Mouse (Mus musculus) embryo, embryonic 9.5 days (tissue): ENCODE results near the gene Sh3glb2.
A peak's percentile ranks its signal among the peaks of the same experiment; 100 is the strongest.

Experiments
- DNase-seq: peaks from one replicate; pipeline ENCODE4 v3.0.0-alpha.2; 2017; ENCODE audit errors: extremely low spot score

Sh3glb2 gene

DNA sequence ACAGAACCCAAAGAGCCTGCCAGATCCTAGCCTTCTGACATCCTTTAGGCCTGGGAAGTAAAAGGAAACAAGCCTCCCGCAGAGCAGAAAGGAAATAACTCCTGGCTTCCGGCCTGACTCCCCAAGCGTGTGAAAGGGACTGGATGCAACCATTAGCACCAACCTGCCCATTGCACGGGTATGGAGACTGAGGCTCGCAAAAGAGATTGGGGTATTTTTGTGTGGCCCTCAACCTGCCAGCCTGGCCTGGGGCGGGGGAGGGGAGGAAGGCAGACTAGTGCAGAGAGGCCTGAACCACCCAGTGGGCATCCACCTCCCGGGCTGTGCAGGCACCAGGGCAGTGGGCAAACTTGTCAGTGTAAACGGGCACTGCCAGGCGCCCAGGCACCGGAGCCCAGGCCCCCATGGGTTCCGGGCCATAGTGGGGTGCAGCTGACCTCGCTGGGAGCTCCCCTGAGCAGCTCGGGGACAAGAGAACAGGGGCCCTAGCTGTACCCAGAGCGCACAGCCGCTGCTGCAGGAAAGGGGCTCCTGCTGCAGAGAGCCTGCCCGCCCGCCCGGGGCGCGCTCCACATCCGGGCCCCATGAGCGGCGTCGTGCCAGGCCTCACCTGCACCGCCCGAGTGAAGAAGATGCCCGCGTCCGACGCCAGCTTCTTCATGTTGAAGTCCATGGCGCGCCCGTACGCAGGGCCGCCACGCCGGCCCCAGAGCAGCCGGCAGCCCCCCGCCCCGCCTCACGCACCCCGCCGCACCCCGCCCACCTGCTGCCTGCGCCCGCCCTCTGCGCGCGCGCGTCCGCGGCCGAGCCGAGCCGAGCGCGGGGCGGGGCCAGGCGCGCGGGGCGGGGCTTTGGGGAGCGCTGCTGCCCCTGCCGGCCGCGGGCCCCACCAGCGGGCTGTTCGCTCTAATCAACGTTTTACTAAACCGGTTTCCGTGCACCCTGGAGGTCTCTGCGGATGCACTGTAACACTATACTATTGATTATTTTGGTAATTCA is at the start of gene Sh3glb2:
Sh3glb2 (minus strand) TSS at position 805 of the 999 bp plus-strand sequence.
- peak; percentile 85 for DNase-seq

GRCm38 (mm10) chr2:30408452-30409100 is 49.4 kb upstream of the Sh3glb2 start:
- DNase-seq: no peak

- no peak for DNase-seq
Observed at GRCm38 (mm10) chr2:30407778-30408177, 48.6 kb upstream of the Sh3glb2 start.

DNA sequence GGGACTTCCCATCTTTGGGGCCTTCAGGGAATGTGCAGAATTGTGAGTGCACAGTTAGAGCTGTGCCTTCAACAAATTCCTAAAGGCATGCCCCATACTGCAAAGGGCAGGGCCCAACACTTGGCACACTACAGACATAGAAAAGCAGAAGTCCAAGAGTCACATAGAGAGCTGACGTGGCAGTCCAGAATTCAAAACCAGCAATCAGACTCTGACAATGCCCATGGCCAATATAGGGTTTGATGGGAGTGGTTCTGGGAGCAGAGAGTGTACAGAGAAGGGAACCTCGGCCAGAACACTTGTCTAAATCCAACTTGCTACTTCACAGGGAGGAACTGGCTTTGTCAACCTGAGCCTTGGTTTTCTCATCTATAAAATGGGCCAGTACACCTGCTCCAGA is 48.1 kb upstream of the Sh3glb2 start:
- no peak for DNase-seq

GRCm38 (mm10) chr2:30403870-30404269 is 44.7 kb upstream of the Sh3glb2 start:
- no peak for DNase-seq

GRCm38 (mm10) chr2:30402843-30403242 is 43.7 kb upstream of the Sh3glb2 start:
- DNase-seq: no peak

GRCm38 (mm10) chr2:30402351-30402826 is 43.3 kb upstream of the Sh3glb2 start:
- no peak for DNase-seq

GRCm38 (mm10) chr2:30401581-30401980 is 42.4 kb upstream of the Sh3glb2 start:
- DNase-seq: no peak

DNA sequence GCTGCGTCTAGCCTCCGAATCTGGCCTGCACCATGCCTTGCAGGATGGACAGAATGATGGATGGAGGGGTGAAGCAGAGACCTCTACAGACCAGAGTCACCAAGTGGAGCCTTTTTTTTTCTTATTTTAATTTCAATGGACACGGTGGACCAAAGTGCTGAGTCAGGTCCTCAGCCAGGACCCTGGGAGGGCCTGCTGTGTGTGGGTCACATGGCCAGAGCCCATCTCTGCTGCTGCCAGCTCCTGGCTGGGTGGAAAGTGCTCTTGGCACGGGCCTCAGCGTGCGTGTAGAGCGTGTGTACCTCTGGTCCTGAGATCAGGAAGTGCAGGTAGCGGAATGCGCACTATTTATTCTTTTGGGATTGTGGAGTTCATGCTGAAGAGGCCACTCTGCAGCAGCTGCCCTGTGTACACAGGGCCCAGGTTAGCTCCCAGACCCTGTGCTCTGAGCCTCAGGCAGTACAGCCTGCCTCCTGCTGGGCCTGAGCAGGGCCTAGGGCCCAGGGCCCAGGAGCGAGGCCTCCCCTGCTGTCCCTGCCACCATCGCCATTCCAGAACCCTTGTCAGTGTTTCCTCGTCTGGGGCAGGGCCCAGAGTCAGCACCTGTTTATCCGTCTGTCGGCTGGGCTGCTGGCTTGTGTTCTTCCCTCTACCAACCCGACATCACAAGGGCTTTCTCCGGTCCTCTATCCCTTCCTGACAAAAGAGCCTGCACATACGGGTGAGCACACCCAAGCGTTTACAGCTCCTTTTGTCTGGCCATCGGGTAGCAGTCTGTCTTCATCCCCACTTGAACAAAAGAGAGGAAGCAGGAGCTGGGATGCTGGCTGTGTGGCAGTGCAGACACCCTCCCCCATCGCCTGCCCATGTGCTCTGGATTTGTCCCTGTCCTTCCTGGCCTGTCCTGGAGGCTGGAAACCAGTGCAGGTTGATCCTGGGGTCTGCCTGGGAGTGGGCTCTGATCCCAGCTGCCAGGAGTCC is 40.3 kb upstream of the Sh3glb2 start:
- peak; percentile 64 for DNase-seq

DNA sequence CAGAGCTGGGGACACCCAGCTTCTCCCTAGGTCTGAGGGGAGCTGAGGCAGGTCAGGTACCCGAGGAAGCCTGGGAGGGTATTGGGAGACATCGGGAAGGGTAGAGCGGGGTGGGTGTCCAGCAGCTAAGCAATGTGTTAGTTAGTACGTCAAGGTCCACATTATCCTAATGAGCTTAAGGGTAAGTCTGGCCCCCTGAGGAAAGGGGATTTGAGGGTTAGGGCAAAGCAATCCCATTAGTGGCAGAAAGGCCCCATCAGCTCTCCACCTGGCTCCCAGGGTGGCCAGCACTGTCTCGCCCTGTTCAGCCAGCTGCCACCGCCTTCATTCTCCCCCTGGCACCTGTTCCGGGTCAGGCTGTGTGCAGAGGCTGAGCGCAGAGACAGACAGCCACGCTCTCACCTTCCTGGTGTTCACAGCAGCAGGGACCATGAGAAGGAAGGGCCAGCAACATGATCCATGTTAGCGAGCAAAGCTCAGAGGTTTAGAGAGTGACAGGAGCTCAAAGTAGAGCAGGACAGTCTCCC is 38.9 kb upstream of the Sh3glb2 start:
- no peak for DNase-seq

DNA sequence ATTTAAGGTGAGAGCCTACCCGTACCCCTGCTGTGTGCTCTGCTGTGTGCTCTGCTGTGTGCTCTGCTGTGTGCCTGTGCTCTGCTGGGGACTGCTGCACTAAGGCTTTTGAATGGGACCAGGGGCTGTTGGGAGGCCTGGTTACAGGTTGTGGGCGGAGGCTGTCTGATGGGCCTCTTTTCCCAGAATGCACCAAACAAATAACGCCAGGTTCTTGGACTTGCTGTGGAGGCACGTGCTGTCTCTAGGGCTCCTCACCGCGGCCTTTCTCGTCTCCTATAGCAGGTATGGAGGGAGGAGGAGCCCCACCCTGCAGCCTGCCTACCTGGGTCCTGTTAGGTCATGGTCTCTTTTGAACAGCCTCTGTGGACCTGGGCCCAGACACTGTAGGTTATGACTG is 37.1 kb upstream of the Sh3glb2 start:
- no peak for DNase-seq

- no peak for DNase-seq
Observed at GRCm38 (mm10) chr2:30395757-30396156, 36.6 kb upstream of the Sh3glb2 start.

DNA sequence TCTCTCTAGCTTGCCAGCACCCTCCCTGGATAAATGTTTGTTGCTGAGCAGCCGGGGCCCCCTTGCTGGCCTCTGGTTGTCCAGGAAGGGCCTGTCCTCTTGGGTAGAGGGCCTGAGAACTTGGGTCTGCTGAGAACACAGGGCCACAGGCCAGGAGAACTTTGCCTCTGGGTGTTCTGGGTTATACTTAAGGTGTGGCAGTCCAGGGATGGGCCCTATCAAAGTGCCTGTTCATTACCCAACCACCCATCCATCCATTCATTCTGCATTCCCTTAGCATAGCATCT is 34.2 kb upstream of the Sh3glb2 start:
- no peak for DNase-seq

DNA sequence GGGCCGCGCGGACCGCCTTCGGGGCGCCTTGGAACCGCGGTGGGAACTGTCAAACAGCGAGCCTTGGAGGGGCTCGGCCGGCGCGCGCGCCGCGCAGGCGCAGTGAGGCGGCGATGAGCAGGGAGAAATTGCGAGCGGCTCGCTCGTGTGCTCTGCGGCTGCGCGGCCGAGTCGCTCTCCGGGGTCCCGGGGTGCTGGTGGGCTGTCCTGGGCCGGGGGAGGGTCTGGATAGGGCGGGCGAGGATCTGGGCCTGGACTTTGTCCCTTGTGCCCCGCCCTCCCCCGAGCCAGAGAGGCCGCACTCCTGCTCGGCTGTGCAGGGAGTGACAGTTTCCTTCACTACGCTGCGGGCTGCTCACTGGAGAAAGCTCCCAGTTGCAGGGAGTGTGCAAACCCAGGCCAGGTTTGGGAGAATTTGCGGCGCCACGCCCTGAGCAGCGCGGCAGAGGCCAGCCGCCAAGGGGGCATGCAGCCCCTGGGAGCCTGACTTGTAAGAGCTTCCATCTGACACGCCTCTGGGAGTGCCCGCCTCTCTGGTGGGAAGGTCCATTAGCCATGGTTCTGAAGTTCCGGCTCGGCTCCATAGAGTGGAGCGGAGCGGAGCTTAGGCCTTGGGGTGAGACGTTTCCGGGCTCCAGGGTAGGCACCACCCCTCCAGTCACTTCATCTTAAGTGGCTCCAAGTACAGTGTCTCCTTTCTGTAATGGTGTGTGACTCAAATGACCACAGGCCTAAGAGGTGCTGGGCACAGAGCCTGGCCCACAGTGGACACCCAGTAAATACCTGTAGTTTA is 33.6 kb upstream of the Sh3glb2 start:
- DNase-seq: peak; percentile 93

DNA sequence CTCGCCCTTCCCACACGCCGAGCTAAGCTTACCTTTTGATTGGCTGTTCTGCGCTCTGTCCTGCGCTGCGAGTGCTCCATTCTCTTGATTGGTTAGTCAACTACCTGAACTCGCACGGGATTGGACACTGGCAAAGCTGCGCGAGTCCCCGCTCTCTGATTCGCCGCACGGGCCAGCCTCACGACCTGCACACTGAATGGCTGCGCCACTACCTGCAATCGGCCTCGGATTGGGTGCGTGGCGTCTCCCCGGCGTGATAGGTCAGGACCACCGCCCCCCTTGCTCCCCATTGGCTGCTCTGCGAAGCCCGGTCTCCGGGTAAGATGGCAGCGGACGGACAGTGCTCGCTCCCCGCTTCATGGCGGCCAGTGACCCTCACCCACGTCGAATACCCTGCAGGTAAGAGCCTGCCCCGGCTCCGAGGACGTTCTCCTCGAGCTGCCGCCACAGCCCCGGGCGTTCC is 33.0 kb upstream of the Sh3glb2 start, which contains the start of gene Dolpp1:
Dolpp1 (plus strand) TSS at position 141 of the 463 bp plus-strand sequence.
- DNase-seq: peak; percentile 96

DNA sequence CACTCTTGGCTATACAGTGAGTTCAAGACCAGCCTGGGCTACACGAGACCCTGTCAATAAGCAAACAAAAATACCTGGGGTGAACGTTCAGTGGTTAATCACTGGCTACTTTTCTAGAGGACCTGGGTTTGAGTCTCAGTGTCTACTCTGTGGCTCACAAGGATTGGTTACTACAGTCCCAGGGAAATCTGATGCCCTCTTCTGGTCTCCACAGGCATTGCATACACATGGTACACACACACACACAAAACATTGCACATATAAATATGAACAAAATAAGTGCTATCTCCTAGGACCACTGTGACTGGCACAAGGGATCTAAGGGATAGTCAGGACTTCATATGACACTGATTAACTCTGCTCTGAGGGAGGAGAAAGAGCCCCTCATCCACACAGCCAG is 29.9 kb upstream of the Sh3glb2 start:
- no peak for DNase-seq

- no peak for DNase-seq
Observed at GRCm38 (mm10) chr2:30386913-30387312, 27.8 kb upstream of the Sh3glb2 start.

GRCm38 (mm10) chr2:30385591-30385990 is 26.5 kb upstream of the Sh3glb2 start:
- DNase-seq: no peak

DNA sequence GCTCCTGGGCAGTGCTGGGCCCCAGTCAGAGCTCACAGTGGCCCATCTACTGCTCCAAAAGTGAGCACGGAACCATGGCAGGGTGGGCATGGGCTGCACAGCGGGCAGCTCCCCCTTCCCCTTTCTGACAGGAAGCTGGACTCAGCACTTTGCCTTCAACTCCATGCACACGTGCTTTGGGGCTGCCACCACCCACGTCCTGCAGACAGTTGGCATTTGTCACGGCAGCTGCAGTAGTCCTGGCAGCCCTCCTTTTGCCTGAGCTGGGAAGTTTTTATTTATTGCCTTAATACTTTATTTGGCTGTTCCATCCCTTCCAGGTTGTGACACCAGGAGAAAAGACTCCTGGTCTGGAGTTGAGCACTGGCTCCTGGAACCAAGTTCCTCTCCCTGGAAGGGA is 25.7 kb upstream of the Sh3glb2 start:
- DNase-seq: no peak

DNA sequence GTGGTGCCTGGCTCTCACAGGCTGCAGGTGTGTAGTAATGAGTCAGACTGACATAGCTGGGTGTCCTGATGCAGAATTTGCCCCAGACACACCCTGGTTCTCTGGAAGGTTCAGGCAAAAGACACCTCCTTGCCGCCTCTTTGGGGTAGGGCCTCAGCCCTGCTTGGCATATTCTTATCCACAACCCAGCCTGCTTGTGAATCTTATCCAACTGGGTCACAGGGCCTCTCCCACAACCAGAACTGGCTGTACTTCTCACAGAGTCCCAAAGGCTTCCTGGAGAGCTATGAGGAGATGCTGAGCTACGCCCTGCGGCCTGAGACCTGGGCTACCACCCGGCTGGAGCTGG is 22.2 kb upstream of the Sh3glb2 start:
- no peak for DNase-seq
